Mouse (Mus musculus) telencephalon, adult 2 months (tissue): ENCODE data around the gene Eif2ak1.
A peak's percentile ranks its signal among the peaks of the same experiment; 100 is the strongest.

Experiments
- DNase-seq: peaks from one replicate; pipeline ENCODE4 v3.0.0-alpha.2; 2011; ENCODE audit warnings: low read depth, low spot score

Gene Eif2ak1

DNA sequence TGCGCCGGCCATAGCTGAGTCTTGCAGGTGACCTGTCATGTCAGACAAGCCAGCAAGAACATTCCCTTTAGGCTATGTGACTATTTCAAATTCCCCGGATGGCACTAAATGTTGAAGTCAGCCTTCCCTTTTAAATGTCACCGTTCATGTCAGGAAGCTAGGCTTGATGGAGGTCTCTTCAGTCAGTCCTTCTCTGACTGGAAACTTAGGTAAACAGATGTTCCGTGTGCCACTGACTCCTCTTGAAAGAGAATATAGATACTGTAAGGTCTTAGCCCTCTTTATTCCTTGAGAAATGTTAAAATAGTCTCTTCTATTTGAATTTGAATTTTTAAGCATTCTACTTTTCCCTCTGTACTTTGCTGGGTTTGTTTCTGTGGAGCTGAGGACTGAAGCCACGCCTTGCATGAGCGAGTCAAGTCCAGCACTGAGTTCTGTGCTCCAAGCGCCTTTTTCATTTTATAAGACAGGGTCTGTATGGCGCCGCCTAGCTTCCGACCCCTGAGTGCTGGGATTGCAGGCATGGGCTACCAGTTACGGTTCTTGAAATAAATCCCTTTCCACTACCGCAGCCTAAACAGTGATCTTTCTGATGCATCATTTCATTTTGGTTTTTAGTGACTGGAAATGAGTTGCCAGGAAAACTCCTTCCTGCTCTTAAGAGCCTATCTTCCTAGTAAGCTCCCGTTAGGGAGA is 80.2 kb downstream of the Eif2ak1 start, which contains the start of gene Ankrd61:
Ankrd61 (minus strand) TSS at position 51 of the 696 bp plus-strand sequence.
- DNase-seq, result no peak

DNA sequence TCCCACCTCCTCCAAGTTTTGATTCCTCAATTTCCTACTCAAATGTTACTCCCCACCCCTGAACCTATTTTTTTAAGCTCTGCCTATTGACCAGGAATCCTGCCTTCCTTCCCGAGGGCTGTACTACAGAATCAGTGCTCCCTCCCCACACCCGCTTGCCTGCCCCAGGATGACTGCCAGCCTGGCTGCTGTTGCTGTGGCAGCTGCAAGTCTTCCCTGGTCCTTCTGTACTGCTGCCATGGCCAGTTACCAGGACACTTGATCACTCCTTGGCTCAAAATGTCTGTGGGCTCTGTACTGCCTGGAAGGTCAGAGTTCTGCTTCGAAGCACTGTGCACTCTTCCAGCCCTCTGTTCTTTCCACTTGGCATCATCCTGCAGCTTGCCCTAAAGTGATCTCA is 84.5 kb downstream of the Eif2ak1 start:
- DNase-seq, result no peak

DNA sequence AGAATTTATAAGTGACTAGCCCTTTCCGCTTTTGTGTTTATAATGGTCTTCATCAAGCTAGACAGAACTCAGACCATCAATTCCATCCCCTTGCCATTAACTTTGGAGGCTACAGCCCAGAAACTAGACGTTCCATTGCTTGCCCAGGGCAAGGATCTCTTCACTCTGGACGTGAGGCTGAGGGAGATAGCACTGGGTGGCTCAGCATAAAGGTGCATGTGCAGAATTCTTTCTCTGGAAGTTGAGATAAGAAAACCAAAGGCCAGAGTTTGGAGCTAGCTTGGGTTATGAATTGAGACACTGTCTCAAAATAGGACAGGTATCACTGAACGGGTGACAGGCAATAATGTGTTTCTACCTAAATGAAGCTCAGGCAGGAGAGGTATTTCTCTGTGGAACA is 86.2 kb downstream of the Eif2ak1 start:
- DNase-seq, result no peak

DNA sequence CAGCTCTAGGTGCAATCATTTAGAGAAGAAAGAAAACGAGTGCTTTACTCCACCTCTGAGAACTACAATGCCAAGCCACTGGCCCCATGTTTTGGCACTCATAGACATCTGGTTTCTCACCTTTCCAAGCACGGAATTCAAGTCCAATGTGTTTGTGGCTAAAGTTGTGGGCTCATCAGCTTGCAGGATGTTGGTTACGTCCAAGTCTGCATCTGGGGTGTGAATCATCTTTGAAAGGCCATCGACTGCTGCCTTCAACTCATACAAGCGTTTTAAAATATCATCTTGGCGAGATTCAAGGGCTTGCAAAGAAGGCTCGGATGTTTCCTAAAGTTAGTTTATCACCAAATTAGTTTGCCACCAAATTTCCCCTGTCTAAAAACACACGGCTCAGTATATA is 88.8 kb downstream of the Eif2ak1 start:
- no peak for DNase-seq

DNA sequence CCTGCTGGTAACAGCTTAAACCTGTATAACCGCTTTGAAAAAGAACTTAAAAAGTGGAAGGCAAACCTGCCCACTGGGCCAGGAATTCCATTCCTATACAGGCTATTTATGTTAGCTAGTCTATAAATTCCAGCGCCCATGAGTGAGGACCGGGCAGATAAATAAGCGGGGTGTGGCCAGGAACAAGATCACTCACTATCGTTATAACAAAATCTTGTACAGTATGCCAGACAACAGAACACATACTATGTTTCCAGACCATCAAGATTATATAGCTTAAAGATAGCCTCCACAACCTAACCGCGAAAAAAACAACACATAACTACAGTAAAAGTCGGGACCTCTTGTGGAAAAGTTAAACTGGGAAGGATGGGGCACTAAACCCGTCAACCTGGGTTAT is 91.3 kb downstream of the Eif2ak1 start:
- no peak for DNase-seq

DNA sequence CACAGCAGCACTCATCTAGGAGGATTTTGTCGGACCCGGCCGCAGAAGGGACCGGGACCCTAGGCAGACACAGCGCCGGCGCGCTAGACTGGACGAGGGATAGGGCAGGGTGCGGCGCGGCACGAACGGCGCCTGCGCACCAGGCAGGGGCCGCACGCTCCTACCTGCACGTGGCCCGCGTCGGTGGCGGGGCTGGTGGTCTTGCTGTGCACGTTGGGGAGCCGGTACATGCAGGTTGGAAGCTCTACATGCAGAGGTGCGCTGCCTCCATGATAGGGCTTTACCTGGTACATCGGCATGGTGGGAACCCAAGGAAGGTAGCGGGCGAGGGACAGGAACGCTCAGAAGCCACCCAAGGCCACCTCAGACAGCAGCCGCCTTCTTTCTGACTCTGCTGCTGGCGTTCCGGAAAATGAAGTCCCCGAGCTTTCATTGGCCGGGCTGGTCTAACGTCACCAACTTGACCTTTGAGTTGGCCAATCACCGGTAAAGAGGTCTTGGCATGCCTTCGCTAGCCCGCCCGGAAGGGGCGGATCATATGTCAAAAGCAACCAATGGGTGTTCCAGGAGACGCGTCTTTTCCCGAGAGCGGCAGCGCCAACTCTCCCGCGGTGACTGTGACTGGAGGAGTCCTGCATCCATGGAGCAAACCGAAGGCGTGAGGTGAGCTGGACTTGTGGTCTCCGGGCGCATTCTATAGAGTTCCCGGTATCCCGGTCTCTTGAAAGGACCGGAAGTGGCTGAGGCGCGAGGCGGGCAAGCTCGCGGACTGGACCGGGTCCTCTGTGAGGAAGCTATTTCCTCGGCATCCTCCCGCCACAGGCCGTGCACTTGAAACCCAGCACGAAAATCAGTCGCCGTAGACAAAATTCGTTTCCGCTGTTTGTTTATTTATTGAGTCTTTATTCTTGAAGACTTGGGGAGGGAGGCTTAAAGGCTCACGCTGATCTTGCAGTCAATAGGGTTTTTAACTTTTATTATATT is 92.1 kb downstream of the Eif2ak1 start, which contains the start of the genes Aimp2 and Pms2:
Aimp2 (minus strand) TSS at position 431 of the 984 bp plus-strand sequence.
Pms2 (plus strand) TSS at position 548 of the 984 bp plus-strand sequence.
- peak; percentile 99 for DNase-seq

DNA sequence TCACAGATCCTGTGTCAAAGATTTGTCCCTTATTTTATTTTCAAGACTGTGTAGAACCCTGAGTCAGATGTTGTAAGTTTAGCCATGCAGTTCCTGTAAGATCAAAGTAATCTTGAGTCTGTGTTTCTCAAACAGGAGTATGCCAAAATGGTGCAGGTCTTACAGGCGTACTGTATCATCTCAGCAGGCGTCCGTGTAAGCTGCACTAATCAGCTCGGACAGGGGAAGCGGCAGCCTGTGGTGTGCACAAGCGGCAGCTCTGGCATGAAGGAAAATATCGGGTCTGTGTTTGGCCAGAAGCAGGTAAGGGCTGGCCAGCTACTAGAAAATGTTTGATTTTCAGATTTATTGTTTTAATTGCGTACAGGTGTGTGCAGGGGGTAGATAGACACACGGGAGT is 98.6 kb downstream of the Eif2ak1 start:
- no peak for DNase-seq

DNA sequence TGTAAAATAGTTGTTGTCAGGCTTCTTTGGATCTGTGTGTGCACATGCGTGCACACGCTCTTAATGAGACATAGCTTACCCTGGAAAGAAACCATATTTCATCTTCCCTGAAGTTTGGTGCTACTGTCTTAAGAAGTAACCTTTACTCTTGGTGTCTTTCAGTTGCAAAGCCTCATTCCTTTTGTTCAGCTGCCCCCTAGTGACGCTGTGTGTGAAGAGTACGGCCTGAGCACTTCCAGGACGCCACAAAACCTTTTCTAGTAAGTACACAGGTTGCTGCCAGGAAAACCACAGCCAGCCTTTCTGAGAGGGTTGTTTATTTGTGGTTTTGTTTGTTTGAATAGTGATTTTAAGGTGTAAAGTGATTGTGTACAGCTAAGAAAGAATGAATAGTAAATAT is 99.8 kb downstream of the Eif2ak1 start:
- no peak for DNase-seq

DNA sequence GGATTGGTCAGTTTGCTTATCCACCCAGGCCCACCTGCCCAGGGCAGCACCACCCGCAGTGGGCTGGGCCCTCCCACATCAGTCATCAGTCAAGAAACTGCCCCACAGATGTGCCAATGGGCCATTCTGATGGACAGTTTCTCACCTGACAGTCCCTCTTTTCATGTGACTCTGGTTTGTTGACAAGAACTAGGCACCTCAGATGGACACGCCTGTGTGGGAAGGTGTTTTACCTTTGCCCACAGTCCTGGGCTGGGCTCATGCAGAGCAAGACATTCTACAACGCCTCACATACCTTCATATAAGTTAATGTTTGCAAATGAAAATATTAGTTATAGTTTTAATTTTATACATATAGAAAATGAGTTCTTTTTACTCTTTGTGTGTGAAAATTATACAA is 100.5 kb downstream of the Eif2ak1 start:
- no peak for DNase-seq

DNA sequence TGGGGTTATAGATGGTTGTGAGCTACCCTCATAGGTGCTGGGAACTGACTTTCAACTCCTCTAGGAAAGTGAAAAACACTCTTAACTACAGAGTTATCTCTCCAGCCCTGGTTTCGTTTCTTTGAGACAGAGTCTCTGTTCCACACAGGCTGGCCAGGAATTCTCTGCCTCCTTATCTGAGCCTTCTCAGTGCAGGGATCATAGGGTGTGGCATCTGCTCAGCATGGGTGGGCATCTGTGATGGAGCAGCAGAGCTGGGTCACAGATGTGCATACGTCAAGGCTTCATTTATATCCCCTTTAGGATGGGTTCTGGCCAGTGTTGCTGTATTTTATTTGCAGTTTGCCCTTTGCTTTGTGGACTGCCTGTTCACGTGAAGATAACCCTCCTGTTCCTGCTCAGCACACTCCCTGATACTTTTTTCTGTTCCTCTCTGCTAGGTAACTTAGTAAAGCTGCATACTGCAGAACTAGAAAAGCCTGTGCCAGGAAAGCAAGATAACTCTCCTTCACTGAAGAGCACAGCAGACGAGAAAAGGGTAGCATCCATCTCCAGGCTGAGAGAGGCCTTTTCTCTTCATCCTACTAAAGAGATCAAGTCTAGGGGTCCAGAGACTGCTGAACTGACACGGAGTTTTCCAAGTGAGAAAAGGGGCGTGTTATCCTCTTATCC is 107.3 kb downstream of the Eif2ak1 start:
- no peak for DNase-seq

DNA sequence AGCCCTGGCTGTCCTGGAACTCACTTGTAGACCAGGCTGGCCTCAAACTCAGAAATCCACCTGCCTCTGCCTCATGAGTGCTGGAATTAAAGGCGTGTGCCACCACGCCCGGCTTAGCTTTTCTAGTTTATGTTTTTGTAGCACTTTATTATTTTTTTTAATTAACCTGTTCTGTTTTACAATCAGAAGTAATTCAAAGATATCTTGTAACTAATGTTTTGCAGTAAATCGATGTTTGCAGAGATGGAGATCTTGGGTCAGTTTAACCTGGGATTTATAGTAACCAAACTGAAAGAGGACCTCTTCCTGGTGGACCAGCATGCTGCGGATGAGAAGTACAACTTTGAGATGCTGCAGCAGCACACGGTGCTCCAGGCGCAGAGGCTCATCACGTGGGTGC is 110.3 kb downstream of the Eif2ak1 start, which contains the start of gene Gm42421:
Gm42421 (plus strand) TSS at position 301 of the 400 bp plus-strand sequence.
- no peak for DNase-seq

DNA sequence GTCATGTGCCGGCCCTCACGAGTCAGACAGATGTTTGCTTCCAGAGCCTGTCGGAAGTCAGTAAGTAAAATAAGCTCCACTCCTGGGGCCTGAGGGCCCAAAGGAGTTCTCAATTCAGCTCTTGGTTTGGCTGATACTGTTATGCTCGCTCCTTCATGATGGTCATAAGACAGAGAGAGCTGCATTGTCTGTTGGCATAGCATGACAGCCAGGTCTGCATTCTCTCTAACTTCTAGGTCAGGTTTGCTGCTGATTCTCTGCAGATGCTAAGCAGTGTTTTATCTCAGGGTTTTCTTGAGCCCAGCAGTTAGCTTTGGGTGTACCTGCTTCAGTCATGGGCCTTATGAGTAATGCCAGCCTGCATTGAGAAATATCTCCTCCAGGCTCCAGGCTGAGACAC is 111.7 kb downstream of the Eif2ak1 start:
- no peak for DNase-seq

DNA sequence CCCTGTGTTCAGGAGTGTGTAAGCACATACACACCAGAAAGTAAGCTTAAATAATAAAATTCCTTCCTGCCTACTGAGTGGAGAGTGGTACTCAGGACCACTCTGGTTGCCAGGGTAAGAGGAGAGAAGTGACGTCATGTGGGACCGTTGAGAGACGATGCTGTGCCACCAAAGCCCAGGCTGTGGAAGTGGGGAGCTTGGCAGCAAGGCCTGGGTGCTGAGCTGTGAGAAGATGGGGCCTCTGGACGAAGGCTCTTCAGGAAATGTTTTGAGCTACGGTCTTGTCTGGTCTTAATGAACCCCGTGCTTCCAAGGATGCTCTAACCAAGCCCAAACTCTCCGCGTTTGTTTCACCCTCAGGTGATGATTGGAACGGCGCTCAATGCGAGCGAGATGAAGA is 113.1 kb downstream of the Eif2ak1 start:
- DNase-seq, result no peak

DNA sequence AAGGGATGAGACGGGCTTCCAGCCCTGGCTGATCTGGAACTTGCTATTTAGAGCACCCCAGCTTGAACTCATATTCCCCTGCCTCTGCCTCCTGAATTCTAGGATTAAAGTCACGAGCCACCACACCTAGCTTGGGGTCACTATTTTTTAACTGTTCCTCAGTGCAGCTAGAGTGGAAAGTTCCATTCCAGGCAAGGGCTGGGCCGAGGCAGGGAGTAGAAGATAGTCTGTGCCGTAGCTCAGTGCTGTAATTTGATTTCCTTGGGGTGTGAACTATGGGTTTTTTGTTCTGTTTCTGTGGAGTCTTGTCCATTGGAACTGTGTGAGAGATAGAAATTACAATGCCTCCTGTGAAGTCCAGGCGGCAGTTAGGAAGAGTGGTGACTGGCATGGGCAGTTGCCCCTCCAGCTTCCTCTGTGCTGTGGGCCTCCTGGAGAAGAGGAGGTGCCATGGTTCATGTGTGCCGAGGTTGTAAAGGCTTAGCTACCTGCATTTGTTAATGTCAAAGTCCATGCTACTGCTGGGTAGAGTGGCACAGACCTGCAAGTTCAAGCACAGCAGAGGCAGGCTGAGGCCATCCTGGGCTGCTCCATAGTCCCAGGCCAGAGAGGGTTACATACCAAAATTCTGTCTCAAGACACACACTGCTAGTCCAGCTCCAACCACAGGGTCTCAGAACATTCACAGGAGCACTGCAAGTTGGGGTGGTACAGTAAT is 114.4 kb downstream of the Eif2ak1 start:
- DNase-seq, result no peak

DNA sequence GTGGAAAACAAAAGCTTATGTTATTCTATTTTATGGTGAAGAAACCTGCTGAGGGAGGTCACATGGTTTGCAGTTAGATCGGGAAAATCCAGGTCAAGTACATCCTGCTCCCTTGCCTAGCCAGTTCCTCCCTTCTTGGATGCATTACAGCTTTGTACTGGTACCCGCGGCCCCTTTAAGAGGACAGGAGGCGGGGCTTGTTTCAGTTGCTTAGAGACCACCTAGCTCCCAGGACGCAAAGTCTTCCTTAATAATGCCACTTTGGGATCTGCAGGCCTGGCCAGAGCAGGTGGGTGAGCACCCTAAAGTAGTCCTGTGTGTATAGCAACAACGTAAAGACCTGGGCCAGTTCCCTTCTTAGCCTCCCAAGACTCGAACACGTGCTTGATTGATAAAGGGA is 115.2 kb downstream of the Eif2ak1 start, which contains the start of gene Rsph10b:
Rsph10b (plus strand) TSS at position 205 of the 400 bp plus-strand sequence.
- DNase-seq, result no peak

DNA sequence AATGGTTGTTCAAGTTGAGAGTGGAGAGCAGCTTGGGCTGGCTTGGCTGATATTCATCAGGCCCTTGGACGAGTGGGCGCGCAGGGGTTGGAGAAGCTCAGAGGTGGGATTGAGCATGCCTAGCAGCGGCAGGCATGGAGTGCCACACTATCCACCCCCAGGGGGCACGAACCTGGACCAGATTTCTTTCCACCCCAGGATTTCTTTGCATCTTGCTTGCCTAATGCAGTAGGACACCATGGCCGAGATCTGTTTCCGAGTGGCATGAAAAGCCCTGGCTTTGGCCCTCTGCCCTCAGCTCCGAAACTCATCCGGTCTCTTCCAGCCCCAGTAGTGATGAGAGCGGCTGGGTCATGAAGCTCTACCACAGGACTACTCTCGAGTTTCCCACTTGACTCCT is 115.8 kb downstream of the Eif2ak1 start:
- DNase-seq, result no peak

DNA sequence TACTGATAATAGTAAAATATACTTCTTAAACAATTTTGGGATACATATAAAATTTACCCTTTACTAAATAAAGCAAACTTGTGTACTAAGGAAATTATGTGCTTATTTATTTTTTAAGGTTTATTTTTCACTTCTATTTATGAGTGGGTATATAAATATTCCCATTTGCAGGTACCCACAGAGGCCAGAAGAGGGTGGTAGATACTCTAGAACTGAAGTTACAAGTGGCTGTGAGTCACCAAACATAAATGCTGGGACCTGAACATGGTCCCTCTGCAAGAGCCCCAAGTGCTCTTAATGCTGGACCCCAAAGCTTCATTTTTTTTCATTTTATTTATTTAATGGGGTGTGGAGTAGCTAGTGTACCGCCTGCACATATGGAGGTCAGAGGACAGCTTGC is 116.3 kb downstream of the Eif2ak1 start:
- DNase-seq, result no peak

DNA sequence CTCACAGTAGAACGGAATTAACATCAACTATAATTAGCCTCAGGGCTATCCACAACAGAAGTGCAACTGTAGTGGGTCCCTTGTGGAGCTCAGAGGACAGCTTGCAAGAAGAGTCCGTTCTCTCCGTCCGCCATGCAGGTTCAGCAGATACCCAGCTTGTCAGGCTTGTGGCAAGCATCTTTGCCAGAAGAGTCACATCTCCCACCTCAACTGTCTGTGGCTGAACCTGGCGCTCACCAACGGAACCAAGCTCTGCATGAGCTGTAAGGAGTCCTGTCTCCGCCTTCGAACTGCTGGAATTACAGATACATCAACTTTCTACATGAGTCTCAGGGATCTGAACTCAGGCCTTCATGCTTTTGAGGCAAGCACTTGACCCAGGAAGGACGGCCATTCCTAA is 118.6 kb downstream of the Eif2ak1 start:
- DNase-seq, result no peak

DNA sequence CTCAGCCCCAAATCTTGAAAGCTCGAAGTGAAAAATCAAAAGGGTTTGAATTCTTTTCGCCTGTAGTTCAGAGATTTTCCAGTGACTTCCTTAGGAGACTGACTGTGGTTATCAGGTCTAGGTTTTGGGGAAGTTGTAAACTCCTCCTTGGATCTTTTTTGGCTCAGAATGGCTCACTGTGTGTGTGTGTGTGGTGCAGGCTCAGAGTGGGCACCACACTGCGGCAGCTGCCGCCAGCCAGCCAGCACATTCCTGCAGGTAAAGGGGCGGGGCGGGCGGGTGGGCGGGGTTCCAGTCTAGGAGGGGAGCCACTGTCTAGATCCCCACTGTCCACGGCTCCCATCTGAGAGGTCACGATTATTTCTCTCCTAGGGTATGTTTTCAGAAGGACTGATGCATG is 124.0 kb downstream of the Eif2ak1 start:
- DNase-seq, result peak; percentile 31

DNA sequence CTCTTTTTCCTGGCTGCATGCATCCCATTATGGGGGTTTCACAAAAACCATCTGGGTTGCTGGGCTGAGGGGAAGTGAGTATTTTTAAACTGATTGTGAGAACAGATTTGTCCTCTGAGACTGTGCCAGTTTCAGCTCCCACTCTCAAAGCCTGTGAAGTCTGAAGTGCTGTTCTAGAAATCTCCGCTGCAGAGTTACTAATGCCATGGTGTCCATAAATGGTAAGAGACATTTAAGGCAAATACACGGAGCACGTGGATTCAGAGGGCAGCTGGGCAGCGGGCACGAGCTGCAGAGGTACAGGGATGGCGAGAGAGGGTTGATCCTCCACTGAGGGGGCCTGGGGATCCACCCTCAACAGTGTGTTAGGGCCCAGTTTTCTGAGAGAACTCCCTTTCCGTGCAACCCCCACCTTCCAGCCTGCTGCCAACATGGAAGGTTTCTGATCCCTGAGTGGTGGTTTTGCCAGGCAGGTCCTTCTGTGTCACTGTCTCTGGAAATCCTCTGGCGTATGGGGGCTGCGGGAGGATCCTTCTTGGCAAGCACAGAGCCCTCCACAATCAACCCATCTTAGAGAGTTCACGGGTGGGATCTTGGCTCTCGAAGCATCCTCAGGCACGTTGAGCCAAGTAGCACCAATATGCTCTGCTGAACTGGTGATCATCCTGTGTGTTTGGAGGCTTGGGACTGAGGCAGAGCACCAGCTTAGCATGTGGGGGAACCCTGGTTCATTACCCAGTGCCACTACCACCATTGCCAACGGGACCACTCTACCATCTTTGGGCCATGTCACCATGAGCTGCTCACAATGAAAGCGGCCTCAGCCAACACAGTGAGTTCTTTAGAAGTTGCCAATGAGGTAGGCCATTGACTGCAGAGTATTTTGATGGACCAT is 125.9 kb downstream of the Eif2ak1 start:
- peak; percentile 98 for DNase-seq
